Mouse (Mus musculus): ENCODE measurements around the gene Tal1. TPM values are rescaled to one million over a fixed set of nuclear protein-coding genes. Genes with fewer than 3 reads are reported as not detected.

Gene Tal1
- polyA plus RNA-seq (2015; fragmentation: Nextera tagmentation; extraction: Ambion mirVana) = 2.6 and 3.2 TPM in 2 replicates

GRCm38 (mm10) chr4:115056371-115056920 is at the start of gene Tal1:
Gene Tal1 (plus strand): TSS chr4:115056426.
- H3K27me3 ChIP-seq = peaks cover 75% of the 10 kb centered on the region
- no peaks in the 10 kb centered on the region for H3K36me3 ChIP-seq
- H3K4me1 ChIP-seq (replicated peaks) = peaks cover 17% of the 10 kb centered on the region
- no peaks in the 10 kb centered on the region for H3K9me3 ChIP-seq
- under 1% methylated on average over 58 of the region's 60 CpGs for WGBS
- H3K4me3 ChIP-seq = peak within 1 kb of the TSS; percentile 32
- peak within 1 kb of the TSS; percentile 78 for H3K27ac ChIP-seq (replicated peaks)
- H3K9ac ChIP-seq = peak within 1 kb of the TSS; percentile 34
- peak within 1 kb of the TSS; percentile 50 for H3K4me2 ChIP-seq
- peak; percentile 46; the same call in 1 of the 2 replicates for ATAC-seq (ENCODE audit: low FRiP score, low read depth)

- Histone ChIP-seq H3K4me2 (no peak overlapping the region), H3K27me3 (no peaks in the 10 kb centered on the region), H3K4me1 (replicated peaks) (no peaks in the 10 kb centered on the region), H3K4me3 (no peak overlapping the region), H3K9me3 (no peaks in the 10 kb centered on the region), H3K36me3 (no peaks in the 10 kb centered on the region), H3K27ac (replicated peaks) (no peak overlapping the region), H3K9ac (no peak overlapping the region)
- no peak for ATAC-seq (ENCODE audit: low FRiP score, low read depth)
- WGBS = 85% methylated on average over 3 of the region's 3 CpGs
These were observed 42.0 kb upstream of the Tal1 start for GRCm38 (mm10) chr4:115014276-115014675.

- Histone ChIP-seq H3K4me2 (no peak overlapping the region), H3K27ac (replicated peaks) (no peak overlapping the region), H3K36me3 (no peaks in the 10 kb centered on the region; the same call in 1 of the 2 replicates), H3K9me3 (no peaks in the 10 kb centered on the region), H3K4me1 (replicated peaks) (no peaks in the 10 kb centered on the region), H3K9ac (no peak overlapping the region), H3K4me3 (no peak overlapping the region), H3K27me3 (no peaks in the 10 kb centered on the region)
- ATAC-seq (ENCODE audit: low FRiP score, low read depth) = no peak
- 95% methylated on average over 3 of the region's 3 CpGs for WGBS
These were observed 36.2 kb upstream of the Tal1 start for GRCm38 (mm10) chr4:115019997-115020396.

- no peaks in the 10 kb centered on the region for H3K27me3 ChIP-seq
- H3K9me3 ChIP-seq = no peaks in the 10 kb centered on the region
- H3K4me2 ChIP-seq = no peak overlapping the region
- WGBS = 84% methylated on average over 6 of the region's 6 CpGs
- H3K36me3 ChIP-seq = no peaks in the 10 kb centered on the region
- ATAC-seq (ENCODE audit: low FRiP score, low read depth) = no peak
- H3K27ac ChIP-seq (replicated peaks) = no peak overlapping the region
- H3K4me3 ChIP-seq = no peak overlapping the region
- H3K4me1 ChIP-seq (replicated peaks) = no peaks in the 10 kb centered on the region
- H3K9ac ChIP-seq = no peak overlapping the region
These were observed 21.2 kb upstream of the Tal1 start for GRCm38 (mm10) chr4:115035043-115035442.

- H3K27ac ChIP-seq (replicated peaks) = no peak overlapping the region
- H3K36me3 ChIP-seq = no peaks in the 10 kb centered on the region
- no peak overlapping the region for H3K4me2 ChIP-seq
- no peak overlapping the region for H3K4me3 ChIP-seq
- H3K9ac ChIP-seq = no peak overlapping the region
- no peaks in the 10 kb centered on the region for H3K9me3 ChIP-seq
- H3K4me1 ChIP-seq (replicated peaks) = no peaks in the 10 kb centered on the region
- WGBS = 41% methylated on average over 4 of the region's 4 CpGs
- no peaks in the 10 kb centered on the region for H3K27me3 ChIP-seq
- ATAC-seq (ENCODE audit: low FRiP score, low read depth) = no peak
These were observed 18.0 kb upstream of the Tal1 start for GRCm38 (mm10) chr4:115038242-115038641.

GRCm38 (mm10) chr4:115045621-115046020 is 10.6 kb upstream of the Tal1 start:
- Histone ChIP-seq H3K4me3 (no peak overlapping the region), H3K36me3 (no peaks in the 10 kb centered on the region), H3K9me3 (no peaks in the 10 kb centered on the region), H3K9ac (no peak overlapping the region), H3K4me1 (replicated peaks) (no peaks in the 10 kb centered on the region), H3K27ac (replicated peaks) (no peak overlapping the region), H3K27me3 (peaks cover 27% of the 10 kb centered on the region), H3K4me2 (no peak overlapping the region)
- WGBS = 81% methylated on average over 3 of the region's 3 CpGs
- no peak for ATAC-seq (ENCODE audit: low FRiP score, low read depth)

GRCm38 (mm10) chr4:115047750-115048149 is 8.5 kb upstream of the Tal1 start:
- Histone ChIP-seq H3K9me3 (no peaks in the 10 kb centered on the region), H3K4me1 (replicated peaks) (peaks cover 6% of the 10 kb centered on the region), H3K9ac (no peak overlapping the region), H3K4me2 (no peak overlapping the region), H3K27ac (replicated peaks) (no peak overlapping the region), H3K4me3 (no peak overlapping the region), H3K27me3 (peaks cover 48% of the 10 kb centered on the region), H3K36me3 (no peaks in the 10 kb centered on the region)
- ATAC-seq (ENCODE audit: low FRiP score, low read depth) = no peak
- 7% methylated on average over 5 of the region's 5 CpGs for WGBS

- peaks cover 8% of the 10 kb centered on the region for H3K4me1 ChIP-seq (replicated peaks)
- no peak overlapping the region for H3K9ac ChIP-seq
- no peak overlapping the region for H3K27ac ChIP-seq (replicated peaks)
- H3K4me3 ChIP-seq = no peak overlapping the region
- 73% methylated on average over 8 of the region's 8 CpGs for WGBS
- no peaks in the 10 kb centered on the region for H3K36me3 ChIP-seq
- peaks cover 51% of the 10 kb centered on the region for H3K27me3 ChIP-seq
- H3K9me3 ChIP-seq = no peaks in the 10 kb centered on the region
- no peak for ATAC-seq (ENCODE audit: low FRiP score, low read depth)
- no peak overlapping the region for H3K4me2 ChIP-seq
These were observed 8.0 kb upstream of the Tal1 start for GRCm38 (mm10) chr4:115048190-115048589.

GRCm38 (mm10) chr4:115051245-115051644 is 5.0 kb upstream of the Tal1 start:
- Histone ChIP-seq H3K4me3 (no peak overlapping the region), H3K27ac (replicated peaks) (no peak overlapping the region), H3K4me1 (replicated peaks) (peaks cover 8% of the 10 kb centered on the region), H3K9me3 (no peaks in the 10 kb centered on the region), H3K9ac (no peak overlapping the region), H3K36me3 (no peaks in the 10 kb centered on the region), H3K4me2 (no peak overlapping the region), H3K27me3 (peaks cover 77% of the 10 kb centered on the region)
- WGBS = 69% methylated on average over 5 of the region's 5 CpGs
- ATAC-seq (ENCODE audit: low FRiP score, low read depth) = no peak

GRCm38 (mm10) chr4:115052343-115053005 is 3.8 kb upstream of the Tal1 start:
- Histone ChIP-seq H3K27ac (replicated peaks) (no peak overlapping the region), H3K9me3 (no peaks in the 10 kb centered on the region), H3K27me3 (peaks cover 77% of the 10 kb centered on the region), H3K36me3 (no peaks in the 10 kb centered on the region), H3K4me3 (peak overlapping the region; percentile 23), H3K4me2 (peak overlapping the region; percentile 48), H3K9ac (0 out of 2 replicates have a peak overlapping the region, but pooled peaks have one; percentile 3), H3K4me1 (replicated peaks) (peaks cover 17% of the 10 kb centered on the region)
- ATAC-seq (ENCODE audit: low FRiP score, low read depth) = peak; percentile 25; the same call in 1 of the 2 replicates
- 2% methylated on average over 36 of the region's 36 CpGs for WGBS

- peaks cover 75% of the 10 kb centered on the region for H3K27me3 ChIP-seq
- no peak overlapping the region for H3K9ac ChIP-seq
- WGBS = 10% methylated on average over 2 of the region's 2 CpGs
- H3K4me2 ChIP-seq = no peak overlapping the region
- no peaks in the 10 kb centered on the region for H3K9me3 ChIP-seq
- peaks cover 17% of the 10 kb centered on the region for H3K4me1 ChIP-seq (replicated peaks)
- H3K36me3 ChIP-seq = no peaks in the 10 kb centered on the region
- ATAC-seq (ENCODE audit: low FRiP score, low read depth) = no peak
- no peak overlapping the region for H3K27ac ChIP-seq (replicated peaks)
- H3K4me3 ChIP-seq = no peak overlapping the region
These were observed 1.2 kb upstream of the Tal1 start for GRCm38 (mm10) chr4:115055044-115055443.

GRCm38 (mm10) chr4:115055691-115056090 is 535 bp upstream of the Tal1 start:
- ATAC-seq (ENCODE audit: low FRiP score, low read depth) = no peak
- WGBS = 20% methylated on average over 3 of the region's 3 CpGs
- Histone ChIP-seq H3K9ac (no peak overlapping the region), H3K9me3 (no peaks in the 10 kb centered on the region), H3K36me3 (no peaks in the 10 kb centered on the region), H3K27ac (replicated peaks) (no peak overlapping the region), H3K4me1 (replicated peaks) (peaks cover 17% of the 10 kb centered on the region), H3K4me2 (peak overlapping the region; percentile 50; the same call in 1 of the 2 replicates), H3K4me3 (no peak overlapping the region), H3K27me3 (peaks cover 75% of the 10 kb centered on the region)

Measured in hindbrain, embryonic 15.5 days (tissue).